Mouse (Mus musculus) kidney, adult 2 months (tissue): ENCODE results near the gene Ddx11.

Experiments
- CTCF ChIP-seq: fragments of 200-500 bp; conservative IDR thresholded peaks from 2 replicates; pipeline ENCODE4 v1.5.1; 2011; ENCODE audit warnings: low read depth, mild to moderate bottlenecking, control low read depth, low read length, moderate library complexity, mixed read lengths; ENCODE audit not compliant: insufficient read depth, insufficient read length
- POLR2A ChIP-seq: fragments of 200-500 bp; IDR thresholded peaks from one replicate; pipeline ENCODE4 v1.6.1; 2011; ENCODE audit warnings: low read depth, low read length, control low read depth

DNA sequence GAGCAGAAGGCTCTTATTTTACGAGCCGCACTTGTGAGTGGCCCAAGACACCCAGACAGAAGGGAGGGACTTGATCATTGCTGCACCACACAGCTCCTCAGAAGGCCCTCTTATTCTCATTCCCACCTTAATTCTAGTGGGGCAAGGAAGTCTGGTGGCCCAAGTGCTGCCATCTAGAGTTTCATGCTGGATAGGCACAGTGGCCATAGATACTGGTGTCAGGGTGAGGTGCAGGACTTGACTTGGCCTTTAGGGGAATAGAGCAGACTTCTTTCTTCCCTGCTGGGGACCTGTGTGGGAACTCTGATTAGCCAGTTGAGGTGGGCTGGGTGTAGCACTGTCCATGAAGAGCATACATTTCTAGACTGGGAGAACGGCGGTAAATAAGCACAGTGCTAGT is 7.9 kb downstream of the Ddx11 start:
- TF ChIP-seq CTCF (peak; percentile 49), POLR2A (no peak)
